Mouse (Mus musculus): ENCODE results near the gene Robo3. TPM values are rescaled to one million over a fixed set of nuclear protein-coding genes. Genes with fewer than 3 reads are reported as not detected.

The Robo3 gene
- total and polyA plus RNA-seq, 3 experiments: 0.29 TPM; not detected in 2

DNA sequence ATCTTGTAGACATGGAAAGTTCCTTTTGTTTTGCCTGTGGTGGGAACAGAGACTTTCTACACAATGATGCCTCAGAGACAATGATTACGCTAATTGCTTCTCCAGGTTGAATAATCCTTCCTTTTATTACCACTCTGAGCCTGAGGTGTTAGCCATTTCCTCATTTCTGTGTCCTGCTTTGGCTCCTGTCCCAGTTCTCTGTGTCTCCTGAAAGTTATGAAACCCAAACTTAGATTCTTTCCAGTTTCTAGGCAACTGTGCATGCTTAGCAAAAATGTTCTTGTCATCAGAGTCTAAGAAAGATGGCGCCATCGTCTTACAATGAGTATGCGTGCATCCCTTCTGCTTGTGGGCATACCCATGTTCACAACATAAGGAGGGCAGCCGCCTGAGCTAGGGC, 57.3 kb downstream of the Robo3 start:
- H3K9ac ChIP-seq (ENCODE audit: low read depth, low read length): no peak overlapping the region
- no peak for TF ChIP-seq POLR2A (IDR thresholded peaks at IDR 0.05; ENCODE audit: insufficient read depth, low read depth, low read length)
- TF ChIP-seq EP300 (IDR thresholded peaks at IDR 0.05; ENCODE audit: insufficient read depth, low read depth, low read length): no peak
- TF ChIP-seq CTCF (IDR thresholded peaks at IDR 0.05): no peak
- intact Hi-C loops (cut with DNase I): no loop called here
- H3K79me2 ChIP-seq (replicated peaks; ENCODE audit: control insufficient read depth, insufficient read depth, low read length): no peaks in the 10 kb centered on the region
- no peaks in the 10 kb centered on the region for H3K36me3 ChIP-seq (ENCODE audit: control insufficient read depth, insufficient read depth, low read length)
- H3K27me3 ChIP-seq (ENCODE audit: control insufficient read depth, insufficient read depth, low read length): no peaks in the 10 kb centered on the region
- no peak for DNase-seq
- H3K4me3 ChIP-seq: no peak overlapping the region
- WGBS: 69% methylated on average over 5 of the region's 5 CpGs
- no peak overlapping the region for H3K27ac ChIP-seq
- H3K4me1 ChIP-seq (ENCODE audit: control insufficient read depth, insufficient read depth, low read length): no peaks in the 10 kb centered on the region

DNA sequence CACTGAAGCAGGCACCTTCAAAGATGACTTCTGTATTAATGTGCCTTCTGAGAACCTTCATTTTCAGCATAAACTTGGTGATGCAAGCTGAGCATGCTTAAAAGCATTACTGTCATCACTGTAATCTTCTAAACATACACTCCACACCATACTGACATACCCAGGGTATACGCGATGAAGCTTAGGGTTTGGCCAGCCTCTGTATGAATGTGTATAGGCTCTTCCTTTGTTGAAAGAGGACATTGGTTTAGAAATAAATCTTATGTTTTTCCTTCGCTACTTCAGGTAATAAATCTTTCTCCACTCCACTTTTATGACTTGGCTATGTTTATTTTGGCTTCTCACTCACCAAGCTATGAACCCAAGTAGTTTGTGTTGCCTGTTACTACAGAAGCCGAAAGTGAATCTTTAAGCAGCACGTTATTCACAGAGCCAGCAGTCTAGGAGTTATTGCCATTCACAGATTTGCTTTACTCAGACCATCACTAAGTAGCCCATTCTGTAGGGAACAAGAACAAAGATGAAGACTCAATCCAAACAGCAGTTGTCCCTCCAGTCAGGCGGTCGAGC, 61.7 kb downstream of the Robo3 start:
- peaks cover 2% of the 10 kb centered on the region; the same call in 1 of the 2 replicates for H3K36me3 ChIP-seq (ENCODE audit: control insufficient read depth, insufficient read depth, low read length)
- H3K4me3 ChIP-seq: no peak overlapping the region
- no peaks in the 10 kb centered on the region; the same call in none of the 2 replicates for H3K4me1 ChIP-seq (ENCODE audit: control insufficient read depth, insufficient read depth, low read length)
- no peak for DNase-seq
- WGBS: 89% methylated on average over 7 of the region's 7 CpGs
- TF ChIP-seq CTCF (IDR thresholded peaks at IDR 0.05) (no peak), EP300 (IDR thresholded peaks at IDR 0.05; ENCODE audit: insufficient read depth, low read depth, low read length) (no peak), POLR2A (IDR thresholded peaks at IDR 0.05; ENCODE audit: insufficient read depth, low read depth, low read length) (no peak)
- no peak overlapping the region for H3K9ac ChIP-seq (ENCODE audit: low read depth, low read length)
- no peak overlapping the region for H3K27ac ChIP-seq
- no peaks in the 10 kb centered on the region for H3K27me3 ChIP-seq (ENCODE audit: control insufficient read depth, insufficient read depth, low read length)
- intact Hi-C loops (cut with DNase I): no loop called here
- no peaks in the 10 kb centered on the region for H3K79me2 ChIP-seq (replicated peaks; ENCODE audit: control insufficient read depth, insufficient read depth, low read length)

DNA sequence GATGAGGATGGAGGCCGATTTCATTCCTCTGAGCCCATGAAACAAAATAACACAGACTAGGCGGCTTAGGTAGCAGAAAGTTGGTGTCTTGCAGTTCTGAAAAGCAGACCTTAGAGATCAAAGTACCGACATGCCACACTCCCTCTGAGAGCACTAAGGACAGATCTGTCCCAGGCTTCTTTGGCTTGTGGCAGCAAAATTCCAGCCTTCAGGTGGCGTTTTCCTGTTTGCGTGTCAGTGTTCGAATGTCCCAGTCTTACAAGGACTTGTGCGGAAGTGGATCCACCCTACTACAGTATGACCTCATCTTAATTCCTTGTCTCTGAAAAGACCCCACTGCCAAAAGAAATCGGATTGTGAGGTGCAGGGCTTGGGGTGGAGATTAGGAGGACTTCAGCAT, 64.2 kb downstream of the Robo3 start:
- intact Hi-C loops (cut with DNase I): loop anchor here (1.0 kb wide), 1 partner anchor 31 kb away; no protein-coding TSS in a partner anchor
- Histone ChIP-seq H3K4me3 (no peak overlapping the region), H3K79me2 (replicated peaks; ENCODE audit: control insufficient read depth, insufficient read depth, low read length) (no peaks in the 10 kb centered on the region), H3K9ac (ENCODE audit: low read depth, low read length) (peak overlapping the region; percentile 55; the same call in 1 of the 2 replicates), H3K4me1 (ENCODE audit: control insufficient read depth, insufficient read depth, low read length) (no peaks in the 10 kb centered on the region; the same call in none of the 2 replicates), H3K36me3 (ENCODE audit: control insufficient read depth, insufficient read depth, low read length) (peaks cover 2% of the 10 kb centered on the region; the same call in 1 of the 2 replicates), H3K27me3 (ENCODE audit: control insufficient read depth, insufficient read depth, low read length) (no peaks in the 10 kb centered on the region), H3K27ac (peak overlapping the region; percentile 93)
- 51% methylated on average over 8 of the region's 8 CpGs for WGBS
- DNase-seq: peak; percentile 57 to 63
- TF ChIP-seq POLR2A (IDR thresholded peaks at IDR 0.05; ENCODE audit: insufficient read depth, low read depth, low read length) (peak; percentile 50), EP300 (IDR thresholded peaks at IDR 0.05; ENCODE audit: insufficient read depth, low read depth, low read length) (peak; percentile 82), CTCF (IDR thresholded peaks at IDR 0.05) (peak; percentile 69)

DNA sequence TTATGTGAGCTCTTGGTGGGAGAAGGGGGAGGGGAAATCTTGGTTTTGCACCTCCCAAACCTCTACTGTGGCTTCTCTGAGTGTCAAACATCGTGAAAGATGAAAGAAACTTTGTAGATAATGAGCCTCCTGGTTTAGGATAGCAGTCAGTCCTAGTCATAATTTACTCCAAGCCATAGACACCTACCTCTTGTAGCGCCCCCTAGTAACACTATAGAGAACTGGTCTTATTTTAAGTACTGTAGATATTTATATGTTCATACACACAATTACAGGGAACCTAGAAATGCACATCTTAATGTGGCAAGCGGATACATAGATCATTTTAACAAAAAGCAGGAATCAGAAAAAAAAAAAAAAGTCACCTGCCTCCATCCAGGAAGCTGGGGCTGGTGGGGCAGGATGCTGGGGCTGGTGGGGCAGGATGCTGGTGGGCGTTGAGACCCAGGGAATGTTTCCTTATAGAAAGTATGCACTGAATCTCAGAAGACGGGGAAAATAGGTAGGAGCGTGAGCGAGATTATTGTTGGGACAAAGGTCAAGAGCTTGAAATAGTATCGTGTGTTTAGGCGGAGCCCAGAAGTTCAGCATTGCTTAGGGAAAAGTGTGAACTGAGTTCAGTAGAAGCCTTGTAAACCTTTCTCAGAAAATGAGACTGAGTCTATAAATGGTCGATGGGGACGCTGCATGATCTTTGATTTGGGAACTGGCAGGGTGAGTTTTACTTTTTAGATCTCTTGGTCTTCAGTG, 64.8 kb downstream of the Robo3 start:
- no peak for DNase-seq
- intact Hi-C loops (cut with DNase I): loop anchor here (1.0 kb wide), 1 partner anchor 32 kb away; no protein-coding TSS in a partner anchor
- H3K27ac ChIP-seq: peak overlapping the region; percentile 93
- peak overlapping the region; percentile 55; the same call in 1 of the 2 replicates for H3K9ac ChIP-seq (ENCODE audit: low read depth, low read length)
- no peaks in the 10 kb centered on the region for H3K79me2 ChIP-seq (replicated peaks; ENCODE audit: control insufficient read depth, insufficient read depth, low read length)
- no peak overlapping the region for H3K4me3 ChIP-seq
- peaks cover 2% of the 10 kb centered on the region; the same call in 1 of the 2 replicates for H3K36me3 ChIP-seq (ENCODE audit: control insufficient read depth, insufficient read depth, low read length)
- no peaks in the 10 kb centered on the region; the same call in none of the 2 replicates for H3K4me1 ChIP-seq (ENCODE audit: control insufficient read depth, insufficient read depth, low read length)
- TF ChIP-seq EP300 (IDR thresholded peaks at IDR 0.05; ENCODE audit: insufficient read depth, low read depth, low read length) (no peak), CTCF (IDR thresholded peaks at IDR 0.05) (peak; percentile 24; the same call in 1 of the 2 replicates)
- WGBS: 44% methylated on average over 11 of the region's 11 CpGs
- no peaks in the 10 kb centered on the region for H3K27me3 ChIP-seq (ENCODE audit: control insufficient read depth, insufficient read depth, low read length)

DNA sequence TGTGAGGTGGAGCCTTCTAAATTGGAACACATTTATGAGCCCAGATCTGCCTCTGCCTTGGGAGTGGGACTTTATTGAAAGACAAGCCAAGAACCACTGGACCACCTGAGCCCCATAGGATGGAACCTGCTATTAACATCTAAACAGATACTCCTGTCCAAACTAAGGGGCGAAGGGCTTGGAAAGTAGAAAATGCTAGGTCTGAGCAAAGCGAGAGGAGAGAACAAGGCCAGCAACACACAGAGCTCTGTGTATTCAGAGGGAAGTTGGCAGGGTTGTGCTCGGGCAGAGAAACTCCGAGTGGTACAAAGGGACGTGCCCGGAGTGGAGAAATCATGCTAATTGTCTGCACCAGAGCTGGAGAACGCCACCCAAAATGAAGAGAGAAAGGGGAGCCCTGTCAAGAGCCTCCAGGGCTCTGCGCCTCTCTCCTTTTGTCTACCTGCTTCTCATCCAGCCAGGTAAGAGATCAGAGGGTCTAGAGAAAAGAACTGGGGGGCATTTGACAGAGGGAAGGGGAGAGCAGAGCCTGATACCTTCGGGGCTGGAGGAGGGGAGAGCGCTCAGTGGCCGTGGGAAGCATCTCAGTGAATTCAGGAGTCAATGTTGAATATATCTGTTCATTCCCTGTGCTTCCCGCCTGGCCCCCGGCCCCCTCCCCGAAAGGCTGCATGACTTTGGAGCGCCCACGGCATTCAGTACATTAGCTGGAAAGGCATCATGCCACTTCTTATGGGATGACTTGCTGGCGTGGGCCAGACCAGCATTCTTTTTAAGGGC, 65.6 kb downstream of the Robo3 start, which contains the start of gene Hepacam:
TSS of gene Hepacam (plus strand) at position 51 of the 780 bp plus-strand sequence.
- WGBS: 85% methylated on average over 17 of the region's 17 CpGs

More for the DNA sequence above, 65.6 kb downstream of the Robo3 start, which contains the start of gene Hepacam:
- Histone ChIP-seq H3K4me3 (no peak within 1 kb of the TSS), H3K9ac (ENCODE audit: low read depth, low read length) (no peak within 1 kb of the TSS), H3K36me3 (ENCODE audit: control insufficient read depth, insufficient read depth, low read length) (peaks cover 2% of the 10 kb centered on the region; the same call in 1 of the 2 replicates), H3K4me1 (ENCODE audit: control insufficient read depth, insufficient read depth, low read length) (no peaks in the 10 kb centered on the region; the same call in none of the 2 replicates), H3K79me2 (replicated peaks; ENCODE audit: control insufficient read depth, insufficient read depth, low read length) (no peaks in the 10 kb centered on the region), H3K27ac (peak within 1 kb of the TSS; percentile 93), H3K27me3 (ENCODE audit: control insufficient read depth, insufficient read depth, low read length) (no peaks in the 10 kb centered on the region)
- intact Hi-C loops (cut with DNase I): loop anchor here (1.0 kb wide), 1 partner anchor 33 kb away; no protein-coding TSS in a partner anchor
- no peak for DNase-seq
- TF ChIP-seq CTCF (IDR thresholded peaks at IDR 0.05) (no peak), EP300 (IDR thresholded peaks at IDR 0.05; ENCODE audit: insufficient read depth, low read depth, low read length) (no peak), POLR2A (IDR thresholded peaks at IDR 0.05; ENCODE audit: insufficient read depth, low read depth, low read length) (no peak)

Data from heart, adult 2 months (tissue).